Mouse (Mus musculus) hematopoietic stem cell, adult 5-6 weeks (primary cell): Measurements from ENCODE around the gene Klc4. TPM values are rescaled to one million over a fixed set of nuclear protein-coding genes. Genes with fewer than 3 reads are reported as not detected.

Experiments
- ATAC-seq, 2 experiments: fragments of 125-278 bp in 1 of 2; replicated peaks in 1 of 2; 2 replicates each; pipeline ENCODE4 v1.8.0; 2016 to 2017; ENCODE audit warnings: inconsistent platforms in 2 of 2, mild to moderate bottlenecking in 2 of 2, moderate number of reproducible peaks in 2 of 2, low read depth in 1 of 2, moderate TSS enrichment in 1 of 2; ENCODE audit not compliant: low FRiP score in 2 of 2, poor library complexity in 2 of 2, severe bottlenecking in 2 of 2, insufficient read depth in 1 of 2, low TSS enrichment in 1 of 2
- total RNA-seq: library from RNA; stranded (forward); fragments of 172-1452, 232-1000 nt; gene quantifications from 2 replicates; pipeline ENCODE4 v1.2.3, GENCODE M21; 2017

Klc4 gene
- total RNA-seq, 1 experiment from 2014 or later: 11.9 TPM

DNA sequence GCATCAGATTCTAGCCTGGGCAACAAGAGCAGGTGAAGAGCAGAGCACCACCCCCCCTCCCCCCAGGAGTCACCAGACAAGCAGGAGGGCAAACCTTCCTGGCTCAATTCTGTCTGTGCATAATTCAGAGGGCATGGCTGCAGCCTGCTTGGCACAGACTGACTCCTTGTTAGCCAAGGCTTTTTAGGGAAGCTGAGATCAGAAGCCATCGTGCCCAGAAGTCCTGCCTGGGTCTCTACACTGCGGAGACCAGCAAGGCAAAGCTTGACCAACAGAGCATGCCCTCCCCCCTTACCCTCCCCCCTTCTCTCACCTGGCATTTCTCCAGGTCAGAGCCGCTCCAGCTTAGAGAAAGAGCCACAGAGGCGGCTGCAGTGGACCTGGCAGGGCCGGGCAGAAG, 16.9 kb upstream of the Klc4 start:
- ATAC-seq: no peak

DNA sequence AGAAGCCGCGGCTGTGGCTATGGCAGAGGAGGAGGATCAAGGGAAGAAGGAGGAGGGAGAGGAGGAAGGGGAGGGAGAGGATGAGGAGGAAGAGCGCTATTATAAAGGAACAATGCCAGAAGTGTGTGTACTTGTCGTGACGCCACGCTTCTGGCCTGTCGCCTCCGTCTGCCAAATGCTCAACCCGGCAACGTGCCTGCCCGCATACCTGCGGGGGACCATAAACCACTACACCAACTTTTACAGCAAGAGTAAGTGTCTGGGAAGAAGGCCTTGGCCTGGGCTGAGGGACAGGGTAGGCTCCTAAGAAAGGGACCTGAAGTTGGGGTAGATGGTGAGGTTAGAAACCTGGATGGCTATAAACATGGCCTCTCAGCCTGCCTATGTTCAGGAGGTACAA, 16.2 kb upstream of the Klc4 start:
- no peak for ATAC-seq

DNA sequence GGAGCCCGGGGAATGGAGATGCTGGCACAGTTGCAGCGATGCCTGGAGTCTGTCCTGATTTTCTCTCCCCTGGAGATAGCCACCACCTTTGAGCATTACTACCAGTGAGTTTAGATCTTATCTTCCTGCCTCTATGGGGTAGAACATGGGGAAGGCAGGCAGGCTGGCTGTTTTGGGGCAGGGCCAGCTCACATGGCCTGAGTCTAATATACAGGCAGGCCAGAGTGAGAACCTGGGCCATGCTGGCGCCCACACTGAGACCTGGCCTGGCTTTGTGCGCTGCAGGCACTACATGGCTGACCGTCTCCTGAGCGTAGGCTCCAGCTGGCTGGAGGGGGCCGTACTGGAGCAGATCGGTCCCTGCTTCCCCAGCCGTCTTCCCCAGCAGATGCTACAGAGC, 15.5 kb upstream of the Klc4 start:
- no peak for ATAC-seq

DNA sequence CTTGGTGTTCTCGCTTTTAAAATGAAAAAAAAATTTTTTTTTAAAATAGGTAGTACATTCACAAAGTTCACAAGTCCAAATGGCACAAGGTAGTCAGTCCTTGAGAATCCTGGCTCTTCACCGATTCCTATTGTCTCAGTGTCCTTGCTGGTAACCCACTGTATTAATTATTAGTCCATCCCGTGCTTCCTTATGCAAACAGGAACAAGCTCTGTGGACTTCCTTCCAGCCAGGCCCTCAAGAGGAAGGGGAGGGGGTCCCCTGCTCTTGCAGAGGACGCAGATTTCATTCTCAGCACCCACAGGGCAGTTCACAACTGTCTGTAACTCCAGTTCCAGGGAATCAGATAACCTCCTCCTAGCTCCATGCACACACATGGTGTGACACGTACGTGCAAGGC, 10.2 kb upstream of the Klc4 start:
- ATAC-seq: no peak

DNA sequence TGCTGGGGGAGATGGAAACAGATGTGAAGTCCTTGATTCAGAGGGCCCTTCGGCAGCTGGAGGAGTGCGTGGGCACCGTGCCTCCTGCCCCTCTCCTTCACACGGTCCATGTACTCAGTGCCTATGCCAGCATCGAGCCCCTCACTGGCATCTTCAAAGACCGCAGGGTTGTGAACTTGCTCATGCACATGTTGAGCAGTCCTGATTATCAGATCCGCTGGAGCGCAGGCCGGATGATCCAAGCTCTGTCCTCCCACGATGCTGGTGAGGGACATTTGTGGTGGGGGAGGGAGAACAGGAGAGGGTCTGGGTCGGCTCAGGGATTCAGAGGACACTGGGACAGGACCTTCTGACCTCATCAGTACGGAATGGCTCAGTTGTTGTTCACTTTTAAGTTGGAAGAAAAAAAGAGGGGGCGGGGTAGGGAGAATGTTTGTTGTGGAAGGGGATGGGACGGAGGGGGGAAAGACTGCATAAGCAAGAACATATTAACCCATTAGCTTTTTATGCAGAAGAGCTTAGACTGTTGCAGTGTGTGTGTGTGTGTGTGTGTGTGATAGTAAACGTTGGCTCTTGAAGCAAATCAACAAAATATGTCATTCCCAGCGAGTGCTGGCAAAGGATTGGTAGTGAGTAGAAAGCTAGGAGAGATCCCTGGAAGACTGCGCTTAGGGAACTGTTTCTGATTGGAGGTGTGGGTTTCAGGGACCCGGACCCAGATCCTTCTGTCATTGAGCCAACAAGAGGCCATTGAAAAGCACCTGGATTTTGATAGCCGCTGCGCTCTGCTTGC, 6.1 kb upstream of the Klc4 start:
- ATAC-seq: no peak

DNA sequence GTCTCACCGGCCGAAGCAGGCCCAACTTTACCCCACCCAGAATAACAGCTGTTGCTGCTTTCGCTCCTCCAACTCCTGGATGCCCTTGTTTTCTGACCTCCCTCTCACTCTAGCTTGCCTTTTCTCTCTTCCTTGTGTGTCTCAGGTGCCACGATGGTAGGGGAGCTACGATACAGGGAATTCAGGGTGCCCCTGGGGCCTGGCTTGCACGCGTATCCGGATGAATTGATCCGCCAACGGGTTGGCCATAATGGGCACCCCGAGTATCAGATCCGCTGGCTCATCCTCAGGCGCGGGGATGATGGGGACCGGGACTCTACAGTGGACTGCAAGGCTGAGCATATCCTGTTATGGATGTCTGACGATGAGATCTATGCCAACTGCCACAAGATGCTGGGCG, 5.5 kb upstream of the Klc4 start:
- no peak for ATAC-seq

DNA sequence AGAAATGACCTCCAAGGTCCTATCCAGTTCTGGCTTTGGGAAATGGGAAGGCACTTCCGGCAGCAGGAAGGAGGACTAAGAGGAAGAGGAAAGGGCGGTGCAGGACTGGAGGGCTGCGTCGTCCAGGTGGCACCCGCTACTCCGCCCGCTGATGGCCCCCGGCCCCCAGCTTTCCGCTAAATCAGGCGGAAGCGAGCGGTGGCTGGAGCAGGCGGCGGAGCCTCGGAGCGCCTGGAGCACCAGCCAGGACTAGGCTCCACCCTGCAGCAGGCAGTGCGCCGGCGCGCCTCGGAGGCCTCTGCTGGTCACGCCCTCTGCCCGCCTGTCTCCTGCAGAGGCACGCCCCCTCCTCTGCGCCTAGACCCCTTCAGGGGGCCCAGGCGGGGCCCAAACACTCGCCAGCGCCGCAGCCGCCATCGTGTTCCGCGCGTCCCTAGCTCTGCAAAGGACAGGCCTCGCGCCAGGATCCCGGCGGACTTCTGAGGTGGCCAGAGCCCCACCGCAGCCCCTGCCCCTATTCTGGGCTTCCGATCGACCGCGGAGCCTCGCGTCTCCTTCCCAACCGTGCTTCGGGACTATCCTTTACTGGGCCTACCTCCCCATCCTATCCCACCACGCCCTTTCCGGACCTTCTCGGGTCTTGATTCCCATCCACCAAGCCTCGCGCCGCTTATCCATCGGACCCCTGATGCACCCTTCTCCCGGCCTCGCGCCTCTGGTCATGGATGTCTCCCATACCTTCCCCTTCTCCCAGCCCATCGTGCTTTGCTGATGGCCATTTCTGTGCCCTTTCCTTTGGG, 4.6 kb upstream of the Klc4 start, which contains the start of gene Cul7:
Gene Cul7 (plus strand): TSS at position 106 of the 800 bp plus-strand sequence.
- peak; percentile 66 to 79 for ATAC-seq

DNA sequence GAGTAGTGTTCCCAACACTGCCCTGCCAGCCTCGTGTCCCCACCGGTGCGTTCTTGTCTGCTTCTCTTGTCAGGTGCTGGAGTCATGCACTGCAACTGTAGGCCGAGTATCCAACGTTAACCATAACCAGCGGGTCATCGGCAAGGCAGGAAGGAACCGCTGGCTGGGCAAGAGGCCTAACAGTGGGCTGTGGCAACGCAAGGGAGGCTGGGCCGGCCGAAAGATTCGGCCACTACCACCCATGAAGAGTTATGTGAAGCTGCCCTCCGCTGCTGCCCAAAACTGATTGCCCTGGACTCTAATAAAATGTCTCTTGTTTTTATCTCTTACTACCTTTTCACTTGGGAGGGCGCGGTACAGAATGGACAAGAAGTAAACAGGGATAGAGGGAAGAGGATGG, 4.0 kb upstream of the Klc4 start:
- no peak for ATAC-seq

DNA sequence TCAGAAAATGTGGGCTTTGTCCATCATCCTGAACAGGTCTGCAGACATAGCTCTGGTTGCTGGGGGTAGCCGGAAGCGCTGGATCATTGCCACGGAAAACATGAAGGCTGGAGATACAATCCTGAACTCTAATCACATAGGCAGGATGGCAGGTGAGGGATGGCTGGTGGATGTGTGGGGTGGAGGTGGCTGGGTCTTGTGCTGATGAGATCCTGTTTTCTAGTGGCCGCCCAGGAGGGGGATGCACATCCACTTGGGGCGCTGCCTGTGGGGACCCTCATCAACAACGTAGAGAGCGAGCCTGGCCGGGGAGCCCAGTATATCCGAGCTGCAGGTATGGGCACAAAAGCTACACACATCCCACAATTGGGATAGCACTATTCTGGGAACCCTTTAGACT, 2.6 kb upstream of the Klc4 start:
- no peak for ATAC-seq

DNA sequence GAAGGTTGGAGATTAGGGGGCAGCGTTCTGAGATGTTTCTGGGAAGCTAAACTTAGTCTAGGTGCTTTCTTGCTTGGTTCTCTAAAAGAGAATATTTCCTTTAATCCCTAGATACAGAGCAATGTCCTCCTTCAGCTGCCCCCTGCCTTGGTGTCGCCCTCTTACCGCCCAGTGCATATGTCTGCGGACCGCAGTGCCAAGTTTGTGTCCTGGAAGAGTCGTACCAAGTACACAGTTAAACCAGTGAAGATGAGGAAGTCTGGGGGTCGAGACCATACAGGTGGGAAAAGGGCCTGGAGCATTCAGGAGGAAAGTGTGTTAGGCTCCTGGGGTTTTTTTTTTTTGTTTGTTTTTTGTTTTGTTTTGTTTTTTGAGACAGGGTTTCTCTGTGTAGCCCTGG, 1.5 kb upstream of the Klc4 start:
- no peak for ATAC-seq

DNA sequence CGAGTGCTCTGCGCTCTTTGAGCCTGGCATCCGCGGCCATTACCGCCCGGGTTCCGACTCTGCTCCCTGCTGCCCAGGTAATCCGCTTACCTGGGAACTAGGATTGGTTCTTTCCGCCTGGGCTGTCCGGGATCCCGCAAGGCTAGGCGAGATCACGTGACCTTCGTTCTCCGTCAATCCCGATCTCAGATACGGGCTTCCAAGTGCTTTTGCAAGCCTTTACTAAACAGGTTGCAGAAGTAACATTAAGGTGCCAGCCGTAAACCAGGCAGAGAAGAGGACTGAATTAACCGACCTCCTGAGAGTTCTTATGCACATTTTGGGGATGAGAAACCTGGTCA, 470 bp upstream of the Klc4 start:
- ATAC-seq: peak in 1 of 2 experiments; percentile 7; a peak in 1 of 4 replicates

DNA sequence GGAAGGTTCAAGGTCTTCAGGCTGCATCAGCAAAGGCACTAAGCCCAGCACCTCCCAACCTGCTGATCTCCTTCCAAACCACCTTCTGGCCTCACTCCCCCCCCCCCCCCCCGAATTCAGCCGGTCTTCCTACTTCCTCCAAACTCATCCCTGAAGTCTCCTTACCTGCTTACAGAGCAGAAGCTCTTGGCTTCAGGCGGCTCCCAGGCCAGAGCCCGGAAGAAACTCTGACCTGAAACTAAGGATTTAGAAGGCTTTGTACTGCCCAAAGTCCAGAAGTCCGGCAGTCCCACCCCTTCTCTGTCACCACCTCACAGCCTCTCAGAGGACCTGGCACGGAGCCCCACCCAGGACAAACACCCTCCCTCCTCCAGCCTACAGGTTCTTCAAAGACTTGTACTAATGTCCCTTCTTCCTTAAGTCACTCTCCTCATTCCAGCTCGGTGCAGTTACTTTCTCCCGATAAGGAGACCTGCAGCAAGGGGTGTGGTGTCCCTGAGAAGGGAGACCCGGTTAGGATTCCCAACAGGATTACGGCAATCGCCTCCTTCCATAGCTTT, 826 bp downstream of the Klc4 start:
- ATAC-seq: no peak

DNA sequence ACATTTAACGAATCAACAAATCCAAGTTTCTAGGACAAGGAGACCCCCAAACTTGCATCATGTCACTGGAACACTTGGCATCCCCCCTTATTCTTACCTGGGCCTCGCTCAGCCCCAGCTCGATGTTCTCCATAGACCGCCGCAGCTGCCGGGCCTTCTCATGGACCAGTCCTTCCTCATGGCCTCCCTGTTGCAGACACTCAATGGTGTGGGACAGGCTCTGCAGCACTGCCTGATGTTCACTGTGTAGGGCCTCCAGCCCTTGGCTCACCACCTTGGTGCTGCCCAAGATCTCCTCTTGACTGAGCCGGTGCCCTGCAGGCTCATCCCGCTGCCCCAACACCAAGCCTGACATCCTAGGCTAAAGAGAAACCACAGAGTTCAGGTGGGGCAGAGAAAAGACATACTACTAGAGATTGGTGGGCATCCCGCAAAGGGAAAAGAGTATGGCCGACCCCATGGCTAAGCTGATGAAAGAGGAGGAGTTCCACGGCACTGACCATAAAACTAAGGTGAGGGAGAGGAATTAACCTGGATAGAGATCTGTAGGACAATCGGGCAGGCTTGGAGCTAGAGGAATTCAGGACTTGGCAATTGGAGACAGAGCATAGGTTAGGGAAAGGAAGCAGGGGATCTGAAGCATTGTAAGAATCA, 1.5 kb downstream of the Klc4 start:
- no peak for ATAC-seq

DNA sequence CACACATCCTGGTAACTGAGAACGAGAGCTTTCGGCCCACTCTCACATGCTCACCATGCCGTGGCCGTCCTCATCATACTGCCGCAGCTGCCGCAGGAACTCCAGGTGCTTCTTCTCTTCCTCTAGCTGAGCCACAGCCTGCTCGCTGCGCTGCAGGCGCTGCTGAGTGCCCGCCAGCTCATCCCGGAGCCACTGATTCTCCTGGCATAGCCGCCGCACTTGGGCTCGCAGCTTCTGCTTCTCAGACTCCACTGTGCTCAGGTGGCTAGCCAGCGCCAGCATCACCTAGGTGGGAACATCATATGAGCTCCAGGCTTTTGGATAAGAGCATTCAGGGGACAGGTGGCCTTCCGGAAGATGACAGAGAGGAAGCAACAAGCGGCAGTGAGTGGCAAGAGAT, 3.8 kb downstream of the Klc4 start:
- no peak for ATAC-seq

DNA sequence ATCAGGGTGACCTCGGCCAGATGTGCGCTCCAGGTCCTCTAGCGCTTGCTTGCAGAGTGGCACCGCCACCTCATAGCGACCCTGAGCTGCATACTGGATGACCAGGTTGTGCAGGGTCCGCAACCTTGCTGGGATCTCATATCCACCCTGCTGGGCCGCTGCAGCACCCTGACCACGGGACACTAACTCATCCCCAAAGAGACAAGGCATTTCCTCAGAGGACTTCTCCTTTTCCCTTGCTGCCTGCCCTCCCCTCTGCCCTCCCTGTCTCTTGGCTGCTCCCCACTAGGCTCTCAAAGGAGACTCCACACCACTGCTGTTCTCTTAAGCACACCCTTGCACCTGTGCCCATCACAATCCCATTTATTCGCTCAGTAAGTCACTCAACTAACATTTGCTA, 5.9 kb downstream of the Klc4 start:
- peak in 1 of 2 experiments; percentile 45; a peak in 2 of 4 replicates for ATAC-seq

DNA sequence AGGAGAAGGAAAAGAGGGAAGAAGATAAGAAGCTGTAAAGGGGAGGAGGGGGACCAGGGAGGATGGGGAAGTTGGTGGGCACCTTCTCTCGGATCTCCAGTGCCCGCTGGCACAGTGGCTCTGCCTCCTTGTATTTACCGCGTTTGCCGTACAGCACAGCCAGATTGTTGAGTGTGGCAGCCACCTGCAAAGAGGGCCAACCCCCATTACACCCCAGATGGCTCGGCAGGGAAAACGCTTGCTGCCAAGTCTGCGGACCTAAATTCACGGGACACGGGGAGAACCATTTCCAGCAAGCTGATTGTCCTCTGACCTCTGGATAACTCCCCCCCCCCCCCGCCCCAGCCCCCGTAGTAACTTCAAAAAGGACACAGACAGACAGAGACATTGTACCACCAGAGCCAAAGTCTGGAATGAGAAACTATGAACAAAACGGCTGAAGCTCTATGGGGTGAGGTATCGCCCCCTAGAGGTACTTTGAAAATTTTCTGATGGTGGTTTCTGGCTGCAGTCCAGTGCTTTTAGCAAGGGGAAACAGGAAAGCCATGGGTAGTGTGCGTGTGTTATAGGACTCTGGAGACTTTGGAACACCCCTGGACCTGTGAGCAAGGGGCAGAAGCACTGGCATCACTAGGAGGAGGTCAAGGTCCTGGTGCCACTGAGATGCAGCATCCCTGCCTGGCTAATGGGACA, 8.8 kb downstream of the Klc4 start:
- peak; percentile 56 to 65 for ATAC-seq

DNA sequence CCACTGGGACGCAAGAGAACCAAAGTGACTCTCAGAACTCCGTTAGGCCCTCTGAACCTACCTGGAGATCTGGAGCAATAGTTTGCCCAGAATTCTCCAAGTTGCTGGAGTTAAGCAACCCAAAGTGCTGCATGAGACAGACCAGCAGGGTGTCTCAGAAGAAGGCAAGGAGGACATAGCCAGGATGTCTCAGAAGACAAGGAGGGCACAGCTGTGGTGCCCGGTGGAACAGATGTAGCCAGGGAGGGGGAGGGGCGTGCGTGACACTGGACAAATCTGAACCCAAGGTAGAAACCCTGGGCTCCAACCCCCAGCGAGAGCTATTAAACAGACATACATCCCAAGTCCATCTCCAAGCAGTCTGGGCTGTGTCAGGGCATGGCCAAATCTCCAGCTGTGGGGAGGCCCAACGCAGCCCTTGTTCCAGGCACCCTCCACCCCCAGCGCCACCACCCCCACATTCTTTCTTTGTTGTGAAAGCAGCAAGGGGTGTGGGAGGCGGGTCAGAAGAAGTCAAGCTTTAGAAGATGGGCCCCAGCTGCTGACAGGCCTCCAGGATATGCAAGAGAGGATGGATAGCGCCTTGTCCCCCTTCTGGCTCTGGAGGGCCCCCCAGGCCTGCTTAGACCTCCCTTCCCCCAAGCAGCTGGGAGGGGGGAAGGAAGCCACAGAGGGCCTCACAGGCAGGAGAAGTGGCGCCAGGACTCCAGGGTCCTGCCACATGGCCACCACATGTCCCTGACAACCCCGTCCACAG, 16.0 kb downstream of the Klc4 start:
- ATAC-seq: 0 out of 4 replicates have a peak, but pooled peaks of 1 of the 2 experiments have one; percentile 21
